Mouse (Mus musculus): ENCODE results near the gene Thap2.

DNA sequence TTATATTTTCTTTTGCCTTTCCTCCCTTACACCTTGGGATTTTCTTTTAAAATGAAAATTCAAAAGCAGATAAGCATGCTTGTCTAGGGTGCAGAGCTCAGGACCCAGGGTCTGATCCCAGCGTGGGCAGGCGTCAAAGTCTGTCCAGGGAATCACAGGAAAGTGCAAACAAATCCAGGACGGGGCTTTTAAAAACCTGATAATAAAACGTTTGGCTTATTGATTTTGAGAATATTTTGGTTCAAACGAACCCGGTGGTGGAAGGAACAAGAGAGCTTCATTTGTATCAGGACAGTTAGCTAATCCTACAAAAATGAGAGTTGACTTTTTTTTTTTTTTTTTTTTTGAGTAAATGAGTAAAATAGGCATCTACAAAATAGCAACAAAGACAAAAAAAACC, 36.1 kb downstream of the Thap2 start:
- TF ChIP-seq CTCF (IDR thresholded peaks at IDR 0.05) (no peak), POLR2A (IDR thresholded peaks at IDR 0.05; ENCODE audit: insufficient read depth, low read depth, low read length) (no peak)

All from heart, adult 2 months (tissue).